Mouse (Mus musculus): ENCODE data around the gene Kti12. TPM values are rescaled to one million over a fixed set of nuclear protein-coding genes. Genes with fewer than 3 reads are reported as not detected.

Kti12 gene
- total RNA-seq, 2 experiments from 2014 or later = 25.4 to 25.5 TPM

DNA sequence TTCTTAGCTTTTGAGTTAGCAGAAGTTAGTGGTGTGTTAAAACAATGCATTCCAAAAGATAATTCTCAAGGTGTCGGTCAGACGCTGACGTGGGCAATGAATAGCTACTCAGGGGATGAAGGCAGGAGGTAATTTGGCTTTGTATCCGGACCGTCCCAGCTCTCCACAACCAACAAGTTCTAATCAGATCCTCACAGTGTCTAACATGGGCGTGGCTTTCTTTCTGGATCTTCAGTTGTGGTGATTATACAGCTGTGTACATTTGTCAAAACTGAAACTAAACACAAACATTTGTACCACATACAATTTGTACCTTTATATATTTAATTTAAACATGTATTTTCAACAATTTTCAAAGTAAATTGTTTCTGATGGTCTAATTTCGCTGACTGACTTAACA, 19.2 kb downstream of the Kti12 start:
- no peak for DNase-seq

DNA sequence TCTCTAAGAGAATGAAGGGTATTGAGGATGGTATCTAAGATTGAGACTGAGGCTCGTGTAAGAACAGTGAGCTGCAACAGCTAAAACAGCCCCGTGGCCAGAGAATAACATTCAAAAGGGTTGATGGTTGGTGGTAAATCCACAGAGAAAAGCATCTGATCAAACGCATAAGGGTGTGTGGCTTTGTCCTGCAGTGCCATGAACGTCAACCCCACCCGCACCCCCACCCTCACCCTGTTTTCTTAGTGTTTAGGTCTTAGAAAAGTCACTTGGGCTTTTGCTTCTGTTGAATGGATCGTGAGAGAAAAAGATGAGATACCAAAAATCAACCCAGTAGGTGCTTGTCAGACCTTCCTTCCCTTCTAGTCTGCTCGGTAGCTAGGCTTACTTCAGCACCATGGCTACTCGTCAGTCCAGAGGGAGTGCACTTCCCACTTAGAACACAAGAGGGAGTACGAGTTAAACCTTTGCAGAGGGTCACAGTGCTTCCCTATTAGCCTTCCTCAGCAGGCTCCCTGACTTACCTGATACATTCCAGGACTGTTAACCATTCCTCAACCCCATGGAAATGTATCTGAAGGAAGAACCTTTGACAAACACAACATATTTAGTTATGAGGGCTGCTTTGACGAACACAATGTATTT, 22.3 kb downstream of the Kti12 start:
- peak; percentile 81 to 92 for DNase-seq

DNA sequence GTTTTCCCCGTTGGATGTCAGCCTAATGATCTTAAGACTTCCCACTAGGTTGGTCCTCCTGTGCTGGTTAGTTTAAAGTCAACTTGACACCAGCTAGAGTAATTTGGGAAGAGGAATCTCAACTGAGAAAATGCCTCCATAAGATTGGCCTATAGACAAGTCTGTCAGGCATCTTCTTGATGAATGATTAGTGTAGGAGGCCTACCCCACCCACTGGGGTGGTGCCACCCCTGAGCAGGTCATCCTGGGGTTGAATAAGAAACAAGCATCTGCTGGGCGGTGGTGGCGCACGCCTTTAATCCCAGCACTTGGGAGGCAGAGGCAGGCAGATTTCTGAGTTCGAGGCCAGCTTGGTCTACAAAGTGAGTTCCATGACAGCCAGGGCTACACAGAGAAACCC, 26.2 kb downstream of the Kti12 start:
- DNase-seq = no peak

DNA sequence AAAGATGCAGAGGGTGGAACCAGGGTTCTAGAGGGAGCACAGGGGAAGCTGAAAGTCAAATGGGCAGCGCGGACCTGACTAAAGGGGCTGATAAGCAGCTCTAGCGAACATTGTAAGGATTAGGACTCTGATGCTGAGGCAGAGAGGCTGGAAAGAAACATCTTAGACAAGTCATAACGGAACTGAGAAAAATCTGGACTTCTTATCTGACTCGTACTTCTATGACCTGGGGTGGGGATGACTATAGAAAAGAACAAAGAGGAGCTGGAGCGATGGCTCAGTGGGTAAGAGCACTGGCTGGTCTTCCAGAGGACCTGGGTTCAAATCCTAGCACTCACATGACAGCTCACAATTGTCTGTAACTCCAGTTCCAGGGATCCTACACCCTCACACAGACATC, 30.3 kb downstream of the Kti12 start:
- DNase-seq = no peak

DNA sequence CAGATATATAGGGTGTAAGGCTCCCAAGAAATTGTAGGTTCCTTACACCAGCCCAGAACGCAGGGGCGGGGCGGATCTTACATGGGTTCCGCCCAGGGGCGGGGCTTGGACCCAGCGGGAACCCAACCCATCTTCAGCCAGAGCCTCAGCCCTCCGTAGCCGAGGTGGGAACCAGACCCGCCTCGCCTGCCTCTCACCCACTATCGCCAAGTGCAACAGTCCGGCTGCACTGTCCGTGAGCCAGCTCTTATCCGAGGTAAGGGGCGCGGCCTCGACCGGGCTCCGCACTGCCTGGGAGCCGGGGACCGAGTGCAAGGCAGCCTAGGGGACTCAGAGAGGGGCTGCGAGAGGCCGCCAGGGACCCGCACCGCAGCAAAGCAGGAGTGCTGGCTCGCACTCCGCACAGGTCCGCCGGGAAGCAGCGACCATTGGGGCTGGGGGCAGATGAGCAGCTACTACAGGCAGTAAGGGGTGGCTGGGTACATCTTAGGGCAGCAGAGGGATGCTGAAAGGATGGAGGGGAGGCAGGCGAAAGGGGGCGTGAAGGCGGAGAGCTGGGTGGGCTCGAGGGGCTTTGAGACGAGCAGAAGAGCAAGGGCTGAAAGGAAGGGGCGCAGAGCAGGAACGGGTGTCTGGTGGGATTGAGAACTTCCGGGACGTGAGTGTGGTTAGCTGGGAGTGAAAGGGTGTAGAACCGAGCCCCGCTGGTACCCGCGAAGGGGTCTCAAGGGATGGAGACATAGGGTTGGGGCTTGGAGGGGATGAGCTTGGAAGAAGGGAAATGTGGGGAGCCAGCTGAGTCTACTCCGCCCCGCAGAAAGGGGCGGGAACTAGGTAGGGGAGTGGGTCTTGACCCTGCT, 31.6 kb downstream of the Kti12 start, which contains the start of gene Rab3b:
Gene Rab3b (plus strand): TSS at position 101 of the 860 bp plus-strand sequence.
- DNase-seq = peak; percentile 23 to 34

DNA sequence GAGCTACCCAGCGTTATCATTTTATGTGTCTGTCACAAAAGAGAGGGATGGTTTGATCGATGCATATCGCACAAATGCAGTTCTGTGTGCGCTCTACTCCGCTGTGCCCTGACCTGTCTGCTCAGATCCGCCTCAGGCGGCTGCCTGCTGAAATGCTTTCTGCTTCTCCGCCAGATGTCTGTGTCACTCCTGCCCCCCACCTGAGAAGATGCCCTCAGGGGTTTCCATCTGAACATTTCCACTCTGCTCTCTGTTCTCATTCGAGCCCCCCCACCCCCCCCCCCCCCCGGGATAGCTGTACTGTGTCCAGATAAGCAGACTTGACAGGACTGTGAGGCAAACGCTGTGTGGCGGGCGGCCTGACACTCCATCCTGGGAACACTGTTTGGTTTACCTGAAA, 36.2 kb downstream of the Kti12 start:
- DNase-seq = no peak

DNA sequence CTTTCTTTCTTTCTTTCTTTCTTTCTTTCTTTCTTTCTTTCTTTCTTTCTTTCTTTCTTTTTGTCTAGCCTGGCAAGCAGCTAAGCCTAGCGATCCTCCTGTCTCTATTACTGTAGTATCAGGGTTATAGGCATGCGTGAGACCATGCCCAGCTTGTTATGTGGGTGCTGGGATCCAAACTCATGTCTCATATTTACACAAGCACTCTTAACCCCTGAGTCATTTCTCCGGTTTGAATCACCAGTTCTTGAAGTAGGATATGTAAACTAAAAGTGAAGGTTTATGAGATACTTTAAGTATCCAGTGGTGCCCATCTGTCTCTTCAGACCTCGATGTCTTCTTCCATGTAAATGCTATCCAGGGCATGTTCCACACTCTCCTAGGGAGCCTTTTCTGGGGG, 39.9 kb downstream of the Kti12 start:
- DNase-seq = no peak

DNA sequence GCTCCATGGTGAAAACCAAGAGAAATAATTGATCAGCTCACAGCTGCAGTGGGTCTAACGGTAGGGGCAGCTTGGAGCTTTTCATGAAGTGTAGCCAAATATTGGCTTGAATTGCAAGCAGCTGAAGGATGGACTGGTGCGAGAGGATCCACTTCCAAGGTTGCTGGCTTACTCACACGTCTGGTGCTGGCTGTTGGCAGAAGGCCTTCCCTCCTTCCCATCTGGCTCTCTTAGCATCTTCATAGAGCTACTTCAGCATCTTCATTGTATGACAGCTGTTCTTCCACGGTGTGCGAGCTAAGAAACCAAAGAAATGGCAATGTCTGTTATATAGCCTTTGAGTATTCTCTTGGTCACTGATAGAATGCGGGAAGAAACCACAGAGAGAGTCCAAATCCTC, 43.3 kb downstream of the Kti12 start:
- no peak for DNase-seq

Other genes starting within 250 kb of the Kti12 start
- gene Cc2d1b, start 227.8 kb upstream of the Kti12 start, total RNA-seq (2021) = 10 to 100 TPM; 13.0 to 15.4 TPM
- under 1 TPM; 0.20 to 0.31 TPM for gene 3110021N24Rik, start 128.1 kb upstream of the Kti12 start, total RNA-seq (2021)
- 10 to 100 TPM; 27.5 to 28.4 TPM for gene Zfyve9, start 67.0 kb upstream of the Kti12 start, total RNA-seq (2021)
- gene Btf3l4, start 14.2 kb upstream of the Kti12 start, total RNA-seq (2021) = 10 to 100 TPM; 73.1 to 75.0 TPM
- gene Txndc12, start 13.2 kb upstream of the Kti12 start, total RNA-seq (2021) = 10 to 100 TPM; 28.0 to 28.7 TPM
- not detected for gene A730015C16Rik, start 834 bp downstream of the Kti12 start, total RNA-seq (2021)
- gene Rab3b, start 31.3 kb downstream of the Kti12 start, total RNA-seq (2021) = 1 to 10 TPM in 1 of 2 experiments, under 1 TPM in 1; 0.60 to 1.6 TPM
- 100 to 1,000 TPM; 116 to 141 TPM for gene Nrd1, start 152.9 kb downstream of the Kti12 start, total RNA-seq (2021)